Mouse (Mus musculus): Measurements from ENCODE around the gene Mdm2. TPM values are rescaled to one million over a fixed set of nuclear protein-coding genes. Genes with fewer than 3 reads are reported as not detected.
"Not testable (repeated sequence)": the region's sequence is repeated elsewhere in the genome, so short reads cannot be mapped to it uniquely, and the experiment has no call there.

Mdm2 gene
- polyA plus RNA-seq, 1 experiment from 2014 or later, result 76.5 TPM

GRCm38 (mm10) chr10:117745570-117746296 is 35.2 kb upstream of the Mdm2 start:
- H3K4me1 ChIP-seq, result peaks cover 24% of the 10 kb centered on the region
- H3K9me3 ChIP-seq, H3K27me3 ChIP-seq, H3K27ac ChIP-seq: not testable (repeated sequence)
- H3K36me3 ChIP-seq (replicated peaks), result peaks cover 19% of the 10 kb centered on the region
- peak overlapping the region; percentile 57 for H3K4me3 ChIP-seq (replicated peaks)
- peak overlapping the region; percentile 64 for H3K4me2 ChIP-seq
- peak; percentile 65 for ATAC-seq (ENCODE audit: low FRiP score)
- peak overlapping the region; percentile 71 for H3K9ac ChIP-seq
- WGBS, result under 1% methylated on average over 23 of the region's 46 CpGs

- Histone ChIP-seq H3K27ac (no peak overlapping the region), H3K4me2 (peak overlapping the region; percentile 64; the same call in 1 of the 2 replicates), H3K9ac (no peak overlapping the region), H3K9me3 (no peaks in the 10 kb centered on the region), H3K4me1 (peaks cover 24% of the 10 kb centered on the region), H3K4me3 (replicated peaks) (no peak overlapping the region), H3K27me3 (no peaks in the 10 kb centered on the region), H3K36me3 (replicated peaks) (peaks cover 19% of the 10 kb centered on the region)
- WGBS, result 83% methylated on average over 4 of the region's 4 CpGs
- ATAC-seq (ENCODE audit: low FRiP score), result no peak
These were observed 33.4 kb upstream of the Mdm2 start for GRCm38 (mm10) chr10:117743917-117744316.

GRCm38 (mm10) chr10:117743182-117743581 is 32.6 kb upstream of the Mdm2 start:
- H3K9ac ChIP-seq, result no peak overlapping the region
- peaks cover 24% of the 10 kb centered on the region for H3K4me1 ChIP-seq
- 97% methylated on average over 2 of the region's 2 CpGs for WGBS
- H3K36me3 ChIP-seq (replicated peaks), result peaks cover 23% of the 10 kb centered on the region
- no peaks in the 10 kb centered on the region for H3K9me3 ChIP-seq
- no peak overlapping the region for H3K27ac ChIP-seq
- no peak overlapping the region for H3K4me2 ChIP-seq
- no peaks in the 10 kb centered on the region for H3K27me3 ChIP-seq
- no peak overlapping the region for H3K4me3 ChIP-seq (replicated peaks)
- no peak for ATAC-seq (ENCODE audit: low FRiP score)

GRCm38 (mm10) chr10:117742618-117743017 is 32.1 kb upstream of the Mdm2 start:
- no peak overlapping the region for H3K9ac ChIP-seq
- no peak overlapping the region for H3K4me3 ChIP-seq (replicated peaks)
- no peaks in the 10 kb centered on the region for H3K27me3 ChIP-seq
- H3K27ac ChIP-seq, result no peak overlapping the region
- H3K4me1 ChIP-seq, result peaks cover 24% of the 10 kb centered on the region
- ATAC-seq (ENCODE audit: low FRiP score), result no peak
- H3K4me2 ChIP-seq, result no peak overlapping the region
- H3K36me3 ChIP-seq (replicated peaks), result peaks cover 27% of the 10 kb centered on the region
- no peaks in the 10 kb centered on the region for H3K9me3 ChIP-seq
- 92% methylated on average over 4 of the region's 4 CpGs for WGBS

GRCm38 (mm10) chr10:117741698-117742475 is 31.3 kb upstream of the Mdm2 start:
- 92% methylated on average over 15 of the region's 15 CpGs for WGBS
- Histone ChIP-seq H3K4me1 (peaks cover 24% of the 10 kb centered on the region), H3K36me3 (replicated peaks) (peaks cover 33% of the 10 kb centered on the region), H3K9ac (no peak overlapping the region), H3K9me3 (no peaks in the 10 kb centered on the region), H3K4me3 (replicated peaks) (no peak overlapping the region), H3K4me2 (no peak overlapping the region), H3K27me3 (no peaks in the 10 kb centered on the region), H3K27ac (no peak overlapping the region)
- no peak for ATAC-seq (ENCODE audit: low FRiP score)

GRCm38 (mm10) chr10:117740921-117741320 is 30.4 kb upstream of the Mdm2 start:
- H3K4me3 ChIP-seq (replicated peaks), result no peak overlapping the region
- peaks cover 41% of the 10 kb centered on the region for H3K36me3 ChIP-seq (replicated peaks)
- 92% methylated on average over 9 of the region's 9 CpGs for WGBS
- no peaks in the 10 kb centered on the region for H3K9me3 ChIP-seq
- ATAC-seq (ENCODE audit: low FRiP score), result no peak
- H3K27me3 ChIP-seq, result no peaks in the 10 kb centered on the region
- no peak overlapping the region for H3K27ac ChIP-seq
- H3K9ac ChIP-seq, result no peak overlapping the region
- H3K4me2 ChIP-seq, result no peak overlapping the region
- peaks cover 21% of the 10 kb centered on the region for H3K4me1 ChIP-seq

GRCm38 (mm10) chr10:117740171-117740570 is 29.6 kb upstream of the Mdm2 start:
- H3K4me1 ChIP-seq, result peaks cover 18% of the 10 kb centered on the region
- H3K9ac ChIP-seq, result no peak overlapping the region
- H3K27ac ChIP-seq, result no peak overlapping the region
- H3K4me2 ChIP-seq, result no peak overlapping the region
- H3K36me3 ChIP-seq (replicated peaks), result peaks cover 43% of the 10 kb centered on the region
- ATAC-seq (ENCODE audit: low FRiP score), result no peak
- H3K4me3 ChIP-seq (replicated peaks), result no peak overlapping the region
- no peaks in the 10 kb centered on the region for H3K9me3 ChIP-seq
- H3K27me3 ChIP-seq, result no peaks in the 10 kb centered on the region
- WGBS, result 96% methylated on average over 10 of the region's 10 CpGs

- H3K9ac ChIP-seq, result no peak overlapping the region
- no peaks in the 10 kb centered on the region for H3K9me3 ChIP-seq
- H3K4me2 ChIP-seq, result no peak overlapping the region
- WGBS, result 97% methylated on average over 6 of the region's 6 CpGs
- H3K4me1 ChIP-seq, result peaks cover 12% of the 10 kb centered on the region
- no peak overlapping the region for H3K27ac ChIP-seq
- no peaks in the 10 kb centered on the region for H3K27me3 ChIP-seq
- no peak overlapping the region for H3K4me3 ChIP-seq (replicated peaks)
- ATAC-seq (ENCODE audit: low FRiP score), result no peak
- H3K36me3 ChIP-seq (replicated peaks), result peaks cover 43% of the 10 kb centered on the region
These were observed 29.0 kb upstream of the Mdm2 start for GRCm38 (mm10) chr10:117739648-117739948.

GRCm38 (mm10) chr10:117738928-117739647 is 28.5 kb upstream of the Mdm2 start:
- 91% methylated on average over 15 of the region's 15 CpGs for WGBS
- Histone ChIP-seq H3K27me3 (no peaks in the 10 kb centered on the region), H3K36me3 (replicated peaks) (peaks cover 43% of the 10 kb centered on the region), H3K4me1 (peaks cover 7% of the 10 kb centered on the region), H3K4me3 (replicated peaks) (no peak overlapping the region), H3K9ac (no peak overlapping the region), H3K27ac (no peak overlapping the region), H3K9me3 (no peaks in the 10 kb centered on the region), H3K4me2 (no peak overlapping the region)
- no peak for ATAC-seq (ENCODE audit: low FRiP score)

GRCm38 (mm10) chr10:117738140-117738921 is 27.8 kb upstream of the Mdm2 start:
- Histone ChIP-seq H3K36me3 (replicated peaks) (peaks cover 43% of the 10 kb centered on the region), H3K27me3 (no peaks in the 10 kb centered on the region), H3K4me3 (replicated peaks) (no peak overlapping the region), H3K9me3 (no peaks in the 10 kb centered on the region), H3K4me2 (no peak overlapping the region), H3K9ac (no peak overlapping the region; the same call in 1 of the 2 replicates), H3K4me1 (no peaks in the 10 kb centered on the region), H3K27ac (no peak overlapping the region)
- ATAC-seq (ENCODE audit: low FRiP score), result no peak
- WGBS, result 81% methylated on average over 13 of the region's 13 CpGs

GRCm38 (mm10) chr10:117737498-117737897 is 26.9 kb upstream of the Mdm2 start:
- not testable (repeated sequence) for H3K4me1 ChIP-seq; H3K9me3 ChIP-seq; H3K27ac ChIP-seq; ATAC-seq (ENCODE audit: low FRiP score); H3K27me3 ChIP-seq; H3K4me3 ChIP-seq (replicated peaks); H3K4me2 ChIP-seq; H3K9ac ChIP-seq
- peaks cover 43% of the 10 kb centered on the region for H3K36me3 ChIP-seq (replicated peaks)
- WGBS, result 93% methylated on average over 8 of the region's 8 CpGs

- H3K4me2 ChIP-seq, result no peak overlapping the region
- WGBS, result 91% methylated on average over 4 of the region's 4 CpGs
- ATAC-seq (ENCODE audit: low FRiP score), result no peak
- no peaks in the 10 kb centered on the region for H3K4me1 ChIP-seq
- no peak overlapping the region for H3K27ac ChIP-seq
- no peaks in the 10 kb centered on the region for H3K9me3 ChIP-seq
- peaks cover 43% of the 10 kb centered on the region for H3K36me3 ChIP-seq (replicated peaks)
- H3K4me3 ChIP-seq (replicated peaks), result no peak overlapping the region
- no peaks in the 10 kb centered on the region for H3K27me3 ChIP-seq
- no peak overlapping the region for H3K9ac ChIP-seq
These were observed 26.5 kb upstream of the Mdm2 start for GRCm38 (mm10) chr10:117737075-117737474.
